Mouse (Mus musculus) spleen, postnatal 10 days (tissue): ENCODE data around the gene C1s1.
A peak's percentile ranks its signal among the peaks of the same experiment; 100 is the strongest.
"Not testable (repeated sequence)": the region's sequence is repeated elsewhere in the genome, so short reads cannot be mapped to it uniquely, and the experiment has no call there.

Experiments used
- DNase-seq, 2 experiments: peaks; one replicate each; pipeline ENCODE4 v3.0.0; 2021 to 2022; ENCODE audit warnings: low spot score in 2 of 2

C1s1 gene

GRCm38 (mm10) chr6:124542284-124542683 lies at the start of gene C1s1:
Gene C1s1 (minus strand): TSS chr6:124542359.
- peak in 1 of 2 experiments; percentile 29 for DNase-seq

GRCm38 (mm10) chr6:124588771-124589170 lies 46.6 kb upstream of the C1s1 start:
- no peak for DNase-seq

- DNase-seq, result no peak
Observed at GRCm38 (mm10) chr6:124586266-124586665, 44.1 kb upstream of the C1s1 start.

GRCm38 (mm10) chr6:124585761-124586160 lies 43.6 kb upstream of the C1s1 start:
- no peak for DNase-seq

GRCm38 (mm10) chr6:124584935-124585334 lies 42.8 kb upstream of the C1s1 start:
- no peak for DNase-seq

- DNase-seq, result no peak
Observed at GRCm38 (mm10) chr6:124582231-124582630, 40.1 kb upstream of the C1s1 start.

- DNase-seq, result not testable (repeated sequence)
Observed at GRCm38 (mm10) chr6:124580155-124580554, 38.0 kb upstream of the C1s1 start.

- DNase-seq, result not testable (repeated sequence)
Observed at GRCm38 (mm10) chr6:124575155-124575678, 33.1 kb upstream of the C1s1 start.

- DNase-seq, result peak; percentile 44 to 72
Observed at GRCm38 (mm10) chr6:124570026-124570425, 27.9 kb upstream of the C1s1 start, which contains the start of gene C1rb. Gene C1rb (plus strand): TSS chr6:124570294.

GRCm38 (mm10) chr6:124561611-124562010 lies 19.5 kb upstream of the C1s1 start:
- not testable (repeated sequence) for DNase-seq

GRCm38 (mm10) chr6:124561156-124561555 lies 19.0 kb upstream of the C1s1 start:
- DNase-seq, result not testable (repeated sequence)

- DNase-seq, result not testable (repeated sequence)
Observed at GRCm38 (mm10) chr6:124555956-124556355, 13.8 kb upstream of the C1s1 start.

- no peak for DNase-seq
Observed at GRCm38 (mm10) chr6:124552766-124553165, 10.6 kb upstream of the C1s1 start.

GRCm38 (mm10) chr6:124549023-124549550 lies 6.9 kb upstream of the C1s1 start:
- DNase-seq, result no peak

- not testable (repeated sequence) for DNase-seq
Observed at GRCm38 (mm10) chr6:124547979-124548378, 5.8 kb upstream of the C1s1 start.

- no peak for DNase-seq
Observed at GRCm38 (mm10) chr6:124545425-124545824, 3.3 kb upstream of the C1s1 start.

- DNase-seq, result no peak
Observed at GRCm38 (mm10) chr6:124544466-124544865, 2.3 kb upstream of the C1s1 start.

- DNase-seq, result not testable (repeated sequence)
Observed at GRCm38 (mm10) chr6:124541176-124541575, 983 bp downstream of the C1s1 start.

- not testable (repeated sequence) for DNase-seq
Observed at GRCm38 (mm10) chr6:124536125-124536829, 5.9 kb downstream of the C1s1 start.

GRCm38 (mm10) chr6:124531077-124531476 lies 11.1 kb downstream of the C1s1 start:
- DNase-seq, result no peak

- DNase-seq, result no peak
Observed at GRCm38 (mm10) chr6:124527881-124528280, 14.3 kb downstream of the C1s1 start.

- DNase-seq, result not testable (repeated sequence)
Observed at GRCm38 (mm10) chr6:124522082-124522481, 20.1 kb downstream of the C1s1 start.

GRCm38 (mm10) chr6:124517733-124518132 lies 24.4 kb downstream of the C1s1 start:
- not testable (repeated sequence) for DNase-seq
